Mouse (Mus musculus) liver, adult (tissue): ENCODE results near the gene Nfic.

Experiments used
- GATA4 ChIP-seq: IDR thresholded peaks from 2 replicates; pipeline ENCODE4 v1.6.1; 2014; ENCODE audit warnings: mild to moderate bottlenecking, low read length; ENCODE audit not compliant: insufficient replicate concordance

Gene Nfic

GRCm38 (mm10) chr10:81470454-81470853 lies 15.0 kb upstream of the Nfic start:
- no peak for TF ChIP-seq GATA4

DNA sequence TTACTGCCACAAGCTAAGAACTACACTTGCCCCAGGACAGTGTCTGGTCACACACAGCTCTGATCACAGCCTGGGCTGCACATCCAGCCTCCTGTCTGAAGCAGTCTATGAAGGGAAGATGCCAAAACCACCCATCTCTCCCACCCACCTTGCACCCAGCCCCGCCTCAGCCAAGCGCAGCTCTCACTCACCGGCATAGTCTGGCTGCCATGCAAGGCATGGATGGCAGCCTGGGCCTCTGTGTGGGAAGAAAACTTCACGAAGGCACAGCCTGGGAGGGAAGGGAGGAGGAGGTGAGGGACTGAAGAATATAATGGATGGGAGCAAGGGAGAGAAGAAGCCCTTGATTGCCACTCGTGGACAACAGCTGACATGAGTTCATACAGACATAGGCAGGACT lies 13.8 kb upstream of the Nfic start:
- TF ChIP-seq GATA4, result no peak

GRCm38 (mm10) chr10:81467670-81468235 lies 12.3 kb upstream of the Nfic start:
- TF ChIP-seq GATA4, result no peak

DNA sequence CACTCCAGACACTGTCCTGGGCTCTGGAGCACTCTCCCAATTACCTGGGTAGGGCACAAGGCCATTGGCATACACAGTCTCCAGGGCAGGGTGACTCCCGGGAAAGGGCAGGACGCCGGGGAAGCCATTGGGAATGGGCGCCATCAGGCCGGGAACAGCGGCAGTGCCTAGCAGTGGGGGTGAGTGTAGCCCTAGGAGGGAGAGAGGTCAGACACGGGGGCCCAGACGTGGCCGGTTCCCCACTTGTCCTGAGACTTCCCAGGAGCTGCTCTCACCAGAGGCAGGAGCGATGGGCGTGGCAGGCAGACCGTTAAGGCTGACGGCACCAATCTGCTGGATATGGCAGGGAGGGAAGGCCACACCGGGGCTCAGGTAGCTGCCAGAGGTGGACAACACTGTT lies 11.4 kb upstream of the Nfic start:
- TF ChIP-seq GATA4, result no peak

- TF ChIP-seq GATA4, result no peak
Observed at GRCm38 (mm10) chr10:81466066-81466465, 10.6 kb upstream of the Nfic start.

GRCm38 (mm10) chr10:81465265-81465645 lies 9.8 kb upstream of the Nfic start:
- no peak for TF ChIP-seq GATA4

- no peak for TF ChIP-seq GATA4
Observed at GRCm38 (mm10) chr10:81464405-81465264, 9.2 kb upstream of the Nfic start.

- no peak for TF ChIP-seq GATA4
Observed at GRCm38 (mm10) chr10:81463531-81463930, 8.1 kb upstream of the Nfic start.

GRCm38 (mm10) chr10:81462917-81463316 lies 7.5 kb upstream of the Nfic start:
- TF ChIP-seq GATA4, result no peak

- TF ChIP-seq GATA4, result no peak
Observed at GRCm38 (mm10) chr10:81462415-81462804, 7.0 kb upstream of the Nfic start.

GRCm38 (mm10) chr10:81461673-81462414 lies 6.4 kb upstream of the Nfic start:
- TF ChIP-seq GATA4, result no peak

GRCm38 (mm10) chr10:81460951-81461350 lies 5.5 kb upstream of the Nfic start:
- no peak for TF ChIP-seq GATA4

DNA sequence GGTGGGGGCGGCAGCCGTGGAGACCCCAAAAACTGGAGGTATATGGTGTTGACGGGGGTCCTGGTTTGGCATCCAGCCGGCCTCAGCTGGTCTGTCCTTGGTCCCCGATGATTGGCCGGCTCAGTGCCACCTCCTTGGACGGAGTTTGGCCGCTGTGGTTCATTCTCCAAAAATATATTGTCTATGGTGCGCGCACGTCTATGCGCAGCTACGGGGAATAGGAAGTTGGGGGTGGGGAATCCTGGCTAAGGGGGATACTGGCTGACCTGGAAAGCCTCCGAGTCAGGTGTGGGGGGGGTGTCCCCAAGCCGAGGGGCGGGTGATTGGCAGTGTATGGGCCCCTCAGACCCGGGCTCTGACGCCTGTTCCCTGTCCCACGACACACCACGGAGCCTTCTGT lies 5.0 kb upstream of the Nfic start:
- no peak for TF ChIP-seq GATA4

- no peak for TF ChIP-seq GATA4
Observed at GRCm38 (mm10) chr10:81459399-81459798, 4.0 kb upstream of the Nfic start.

DNA sequence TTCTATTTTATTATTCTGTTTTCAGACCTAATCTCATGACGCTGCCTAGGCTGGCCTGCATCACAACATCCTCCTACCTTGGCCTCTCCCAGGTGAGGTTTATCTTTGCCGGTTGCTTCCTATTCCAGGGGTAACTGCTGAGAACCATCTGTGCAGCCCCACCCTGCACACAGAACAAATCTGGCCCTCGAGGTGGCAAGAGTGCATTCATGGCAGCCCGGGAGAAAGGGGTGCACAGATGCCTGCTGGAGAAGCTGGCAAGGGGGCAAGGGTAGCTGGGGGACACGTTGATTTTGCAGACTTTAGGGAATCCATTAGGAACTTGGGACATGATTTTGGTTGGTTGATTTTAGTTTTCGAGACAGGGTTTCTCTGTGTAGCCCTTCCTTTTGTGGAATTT lies 2.8 kb upstream of the Nfic start:
- no peak for TF ChIP-seq GATA4

- no peak for TF ChIP-seq GATA4
Observed at GRCm38 (mm10) chr10:81457624-81458023, 2.2 kb upstream of the Nfic start.

GRCm38 (mm10) chr10:81456983-81457563 lies 1.6 kb upstream of the Nfic start:
- no peak for TF ChIP-seq GATA4
